Mouse (Mus musculus): ENCODE data around the gene Rab3c. TPM values are rescaled to one million over a fixed set of nuclear protein-coding genes. Genes with fewer than 3 reads are reported as not detected.
A peak's percentile ranks its signal among the peaks of the same experiment; 100 is the strongest.

The Rab3c gene
- total RNA-seq, 2 experiments from 2014 or later: 114 to 116 TPM

GRCm38 (mm10) chr13:110211526-110212075 is 69.2 kb downstream of the Rab3c start:
- no peak for DNase-seq
- intact Hi-C loops (cut with DNase I): no loop called here

- intact Hi-C loops (cut with DNase I): no loop called here
- no peak for DNase-seq
Measured at GRCm38 (mm10) chr13:110198906-110199305, 81.9 kb downstream of the Rab3c start.

- intact Hi-C loops (cut with DNase I): no loop called here
- no peak for DNase-seq
Measured at GRCm38 (mm10) chr13:110190039-110190438, 90.8 kb downstream of the Rab3c start.

DNA sequence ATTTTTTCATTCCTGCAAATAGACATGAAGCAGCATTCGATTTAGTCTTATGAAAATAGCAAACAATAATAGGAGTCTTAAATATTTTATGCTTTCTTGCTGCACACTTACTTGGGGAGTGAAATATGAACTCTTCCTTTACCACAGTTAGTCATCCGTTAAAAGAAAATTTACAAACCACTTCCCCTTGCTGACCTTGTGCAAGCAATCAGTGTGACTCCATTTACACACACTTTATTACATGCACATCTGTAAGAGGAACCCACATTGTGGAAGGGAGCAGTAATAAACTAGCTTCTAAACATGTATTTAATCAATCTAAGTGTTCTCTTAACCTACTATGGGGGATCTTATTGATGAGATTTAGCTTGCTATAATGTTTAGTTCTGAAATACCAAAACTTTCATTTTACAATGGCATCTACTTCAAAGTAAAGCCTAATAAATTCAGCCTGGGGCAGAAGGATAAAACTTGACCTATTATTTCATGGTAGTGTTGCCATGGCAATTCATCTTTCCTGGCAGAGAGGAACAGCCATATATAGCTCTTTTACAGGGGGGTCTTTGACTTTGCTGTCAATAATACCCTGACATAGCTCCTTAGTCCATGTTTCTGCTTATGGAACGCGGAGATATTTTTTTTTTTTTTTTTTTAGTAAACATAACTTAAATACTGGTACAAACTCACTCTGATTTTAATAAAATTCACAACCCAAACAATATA is 95.7 kb downstream of the Rab3c start:
- no peak for DNase-seq
- intact Hi-C loops (cut with DNase I): no loop called here

- DNase-seq: no peak
Measured at GRCm38 (mm10) chr13:110175651-110176050, 105.1 kb downstream of the Rab3c start.

GRCm38 (mm10) chr13:110169669-110170068 is 111.1 kb downstream of the Rab3c start:
- peak; percentile 25 for DNase-seq
- intact Hi-C loops (cut with DNase I): no loop called here

More at GRCm38 (mm10) chr13:110175651-110176050, 105.1 kb downstream of the Rab3c start:
- intact Hi-C loops (cut with DNase I): no loop called here

GRCm38 (mm10) chr13:110169152-110169551 is 111.6 kb downstream of the Rab3c start:
- intact Hi-C loops (cut with DNase I): no loop called here

DNA sequence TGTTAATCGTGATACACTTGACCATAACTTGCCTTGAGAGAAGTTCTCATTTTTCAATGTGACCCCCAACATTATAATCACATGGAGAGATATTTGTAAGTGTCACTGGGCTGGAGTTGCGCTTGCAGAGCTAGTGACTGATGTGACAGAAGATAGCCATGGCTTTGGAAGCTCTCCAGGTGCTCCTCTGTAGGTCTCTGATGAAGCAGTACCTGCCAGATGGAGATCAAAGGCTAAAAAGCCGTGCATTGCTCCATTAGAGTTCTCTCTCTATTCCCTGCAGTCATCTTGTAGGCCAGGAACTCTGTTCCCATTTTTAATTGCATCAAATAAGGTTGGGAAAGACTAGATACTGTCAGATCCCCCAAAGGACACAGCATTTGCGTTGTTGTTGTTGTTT is 112.2 kb downstream of the Rab3c start:
- DNase-seq: peak; percentile 18
- intact Hi-C loops (cut with DNase I): no loop called here

More at GRCm38 (mm10) chr13:110169152-110169551, 111.6 kb downstream of the Rab3c start:
- DNase-seq: no peak

GRCm38 (mm10) chr13:110166622-110167330 is 114.0 kb downstream of the Rab3c start:
- DNase-seq: no peak
- intact Hi-C loops (cut with DNase I): no loop called here

- intact Hi-C loops (cut with DNase I): no loop called here
- DNase-seq: no peak
Measured at GRCm38 (mm10) chr13:110159980-110160379, 120.8 kb downstream of the Rab3c start.

GRCm38 (mm10) chr13:110158588-110159519 is 121.9 kb downstream of the Rab3c start:
- intact Hi-C loops (cut with DNase I): no loop called here

GRCm38 (mm10) chr13:110145545-110145944 is 135.3 kb downstream of the Rab3c start:
- no peak for DNase-seq
- intact Hi-C loops (cut with DNase I): no loop called here

More at GRCm38 (mm10) chr13:110158588-110159519, 121.9 kb downstream of the Rab3c start:
- DNase-seq: no peak

- DNase-seq: peak; percentile 70
- intact Hi-C loops (cut with DNase I): no loop called here
Measured at GRCm38 (mm10) chr13:110145019-110145418, 135.8 kb downstream of the Rab3c start.

DNA sequence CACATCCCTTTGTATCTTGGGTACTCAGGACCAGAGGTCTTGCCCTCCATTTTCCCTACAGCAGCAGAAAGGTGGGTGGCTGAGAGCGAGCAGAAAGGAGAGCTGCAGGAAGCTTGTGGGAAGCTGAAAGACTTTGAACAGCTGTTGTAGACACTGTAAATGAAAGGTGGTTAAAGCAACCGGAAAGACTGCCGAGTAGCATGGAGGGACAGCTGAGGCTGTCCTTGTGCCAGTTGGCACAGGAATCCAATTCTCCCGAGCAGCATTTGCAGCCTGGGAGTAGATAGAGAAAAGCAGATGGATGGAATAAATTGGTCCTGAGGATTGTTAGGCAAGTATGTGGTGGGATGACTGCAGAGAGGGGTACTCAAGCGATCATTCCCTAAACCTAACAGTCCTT is 141.5 kb downstream of the Rab3c start:
- peak; percentile 77 for DNase-seq
- intact Hi-C loops (cut with DNase I): no loop called here

GRCm38 (mm10) chr13:110138644-110139043 is 142.2 kb downstream of the Rab3c start:
- intact Hi-C loops (cut with DNase I): no loop called here
- DNase-seq: no peak

DNA sequence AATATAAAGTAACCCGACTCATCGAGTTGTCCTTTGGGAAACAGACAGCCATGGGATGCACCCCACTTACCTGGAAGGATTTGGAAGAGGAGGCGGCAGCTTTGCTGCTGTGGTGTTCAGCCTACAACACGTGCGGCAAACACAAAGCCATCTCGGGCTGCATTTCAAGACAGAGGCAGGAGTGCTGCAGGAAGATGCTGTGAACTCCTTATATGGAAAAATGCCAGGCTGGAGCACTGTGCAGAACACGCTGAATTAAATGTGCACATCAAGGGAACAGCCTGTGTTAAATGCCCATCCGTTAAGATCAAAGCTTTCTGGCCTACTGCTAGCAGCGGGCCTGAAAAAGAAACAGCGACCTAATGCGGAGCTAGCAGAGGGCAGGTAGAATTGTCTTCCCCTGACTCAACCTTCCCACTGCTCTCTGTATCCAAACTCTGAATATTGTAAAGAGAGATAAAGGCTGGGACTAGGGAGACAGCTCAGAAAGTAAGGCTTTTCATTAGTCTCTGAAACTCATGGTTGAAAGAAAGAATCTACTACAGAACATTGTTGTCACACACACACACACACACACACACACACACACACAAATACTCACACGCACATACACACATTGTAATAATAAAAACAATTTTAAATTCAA is 153.1 kb downstream of the Rab3c start:
- DNase-seq: peak; percentile 22
- intact Hi-C loops (cut with DNase I): no loop called here

DNA sequence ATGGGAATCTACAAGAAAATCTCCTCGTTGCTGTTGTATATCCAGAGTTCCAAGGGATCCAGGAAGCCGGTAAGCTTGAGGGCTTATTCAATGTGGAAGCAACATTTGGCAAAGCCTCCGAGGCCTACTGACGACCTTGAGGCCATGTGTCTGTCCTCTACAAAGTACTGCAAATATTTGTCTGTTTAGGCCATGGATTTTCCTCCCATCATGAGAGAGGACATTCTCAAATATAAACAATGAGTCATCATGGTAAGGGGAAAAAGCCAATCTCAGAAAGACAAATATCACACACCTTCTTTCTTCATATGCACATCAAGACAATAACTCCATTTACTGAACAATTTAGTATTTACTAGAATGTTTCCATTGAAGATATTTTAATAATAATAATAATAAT is 158.0 kb downstream of the Rab3c start:
- intact Hi-C loops (cut with DNase I): no loop called here
- DNase-seq: no peak

DNA sequence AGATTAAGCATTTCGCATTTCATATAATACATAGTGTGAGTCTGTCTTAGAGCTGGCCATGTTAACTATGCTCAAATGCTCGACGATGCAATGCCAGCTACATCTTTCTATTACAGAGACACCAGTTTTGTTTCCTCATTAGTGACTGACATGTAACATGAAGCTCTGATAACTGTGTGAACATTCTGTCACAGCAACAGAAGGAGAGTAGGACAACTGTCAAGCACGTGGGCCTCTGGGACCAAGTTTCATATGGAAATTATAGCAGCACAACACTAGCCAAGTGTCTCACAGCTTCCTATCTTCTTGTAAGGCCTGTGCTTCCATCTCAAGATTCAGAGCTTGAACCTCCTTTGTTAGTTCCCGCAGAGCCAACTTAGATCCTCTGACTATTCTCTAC is 163.9 kb downstream of the Rab3c start:
- intact Hi-C loops (cut with DNase I): no loop called here
- DNase-seq: no peak

DNA sequence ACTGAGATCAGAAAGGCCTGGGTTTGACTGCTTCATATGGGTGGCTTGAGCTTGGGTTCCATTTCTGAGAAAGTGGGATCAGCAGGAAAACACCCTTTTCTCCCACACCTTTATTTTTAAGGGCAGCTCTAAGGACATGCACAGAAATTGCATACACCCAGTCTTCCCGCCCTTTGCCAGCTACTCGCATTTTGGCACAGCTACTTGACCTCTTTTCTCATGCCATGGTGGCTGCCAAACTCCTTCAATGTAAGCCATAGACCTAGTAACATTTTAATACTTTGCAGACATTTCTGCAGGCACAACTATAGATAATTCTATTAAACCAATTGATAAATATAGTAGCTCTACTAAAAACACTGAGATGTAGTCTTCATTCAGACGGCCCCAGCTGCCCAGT is 164.5 kb downstream of the Rab3c start:
- no peak for DNase-seq
- intact Hi-C loops (cut with DNase I): no loop called here
